Mouse (Mus musculus) Muller cell, postnatal 12 days (primary cell): ENCODE results near the gene Gm9758.
"Not testable (repeated sequence)": the region's sequence is repeated elsewhere in the genome, so short reads cannot be mapped to it uniquely, and the experiment has no call there.

Source experiments
- DNase-seq: peaks from one replicate; pipeline ENCODE4 v3.0.0-alpha.2; 2015; ENCODE audit errors: inconsistent ontology term

Gene Gm9758

DNA sequence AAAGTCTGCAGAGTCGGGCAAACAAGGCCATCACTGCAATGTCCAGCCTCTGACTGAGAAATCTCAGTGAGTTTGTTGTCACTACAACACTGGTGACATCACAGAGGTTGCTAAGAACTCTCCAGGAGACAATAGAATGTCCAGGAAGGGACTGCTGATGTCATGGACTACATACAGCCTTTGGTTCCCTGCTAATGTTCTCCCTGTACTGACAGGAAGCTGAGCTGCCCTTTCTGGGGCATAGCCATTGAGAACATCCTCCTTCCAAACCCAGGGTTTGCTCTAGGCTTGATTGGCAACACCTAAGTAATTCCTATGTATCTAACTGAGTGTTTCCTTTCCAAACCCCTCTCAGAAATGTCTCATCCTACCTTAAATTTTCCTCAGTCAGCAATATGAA is at the start of gene Gm9758:
Gm9758 (minus strand) TSS at position 101 of the 400 bp plus-strand sequence.
- not testable (repeated sequence) for DNase-seq

DNA sequence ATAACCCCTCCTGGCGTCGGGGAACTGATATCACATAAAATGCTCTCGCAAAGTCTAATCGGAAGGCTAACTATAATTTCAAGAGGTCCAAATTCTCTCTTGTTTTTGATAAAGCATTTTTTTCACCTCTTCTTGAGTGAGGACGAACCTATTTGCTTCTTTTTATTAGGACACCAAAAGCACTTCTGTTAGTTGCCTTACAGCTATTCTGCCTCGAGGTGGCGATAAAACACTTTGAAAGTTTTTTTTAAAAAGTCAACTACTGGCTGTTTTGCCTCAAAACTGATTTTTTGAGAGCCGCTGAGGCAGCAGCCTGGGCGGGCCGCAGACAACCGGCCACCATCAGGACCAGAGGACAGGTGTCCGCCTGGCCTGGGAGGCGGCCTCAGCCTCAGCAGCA is 49.1 kb upstream of the Gm9758 start:
- not testable (repeated sequence) for DNase-seq

DNA sequence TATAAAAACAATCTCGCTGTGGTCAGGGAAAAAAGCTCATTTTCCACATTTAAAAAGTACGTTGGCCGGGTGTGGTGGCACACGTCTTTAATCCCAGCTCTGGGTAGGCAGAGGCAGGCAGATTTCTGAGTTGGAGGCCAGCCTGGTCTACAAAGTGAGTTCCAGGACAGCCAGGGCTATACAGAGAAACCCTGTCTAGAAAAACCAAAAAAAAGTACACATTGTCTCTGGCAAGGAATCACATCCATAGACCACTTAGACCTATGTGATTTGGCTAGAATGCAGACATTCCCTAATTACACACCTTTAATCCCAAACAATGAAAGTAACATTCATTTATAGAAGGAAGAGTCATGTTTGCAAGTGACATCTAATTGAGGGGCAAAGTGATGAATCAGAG is 46.8 kb upstream of the Gm9758 start:
- DNase-seq: not testable (repeated sequence)

DNA sequence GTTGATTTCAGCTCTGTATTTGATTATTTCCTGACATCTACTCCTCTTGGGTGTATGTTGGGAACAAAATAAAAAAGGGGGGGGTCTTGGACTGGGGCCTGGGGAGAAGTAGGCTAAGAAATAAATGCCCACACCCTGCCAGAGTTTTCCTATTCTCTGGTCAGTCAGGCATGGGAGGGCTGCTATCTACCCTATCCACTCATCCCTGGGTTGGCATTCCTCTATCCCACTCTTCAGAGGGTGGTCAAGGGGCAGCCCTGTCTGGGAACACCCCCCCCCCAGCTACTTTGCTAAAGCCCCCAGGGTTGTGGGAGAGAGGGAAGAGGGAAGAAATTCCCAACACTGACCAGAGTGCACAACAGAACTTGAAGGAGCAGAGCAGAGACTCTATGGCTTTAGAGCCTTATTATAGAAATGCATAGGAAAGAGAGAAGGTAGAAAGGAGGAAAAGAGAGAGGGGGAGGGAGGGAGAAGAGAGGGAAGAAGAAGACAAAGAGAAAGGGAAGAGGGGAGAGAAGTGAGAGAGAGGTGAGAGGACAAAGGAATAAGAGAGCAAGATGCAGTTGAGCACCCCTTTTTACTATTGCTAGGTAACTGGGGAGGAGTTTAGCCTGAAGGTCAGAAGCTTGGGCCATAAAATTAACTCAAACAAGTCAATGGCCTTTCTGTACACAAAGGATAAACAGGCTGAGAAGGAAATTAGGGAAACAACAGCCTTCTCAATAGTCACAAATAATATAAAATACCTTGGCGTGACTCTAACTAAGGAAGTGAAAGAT is 41.4 kb upstream of the Gm9758 start:
- DNase-seq: not testable (repeated sequence)

DNA sequence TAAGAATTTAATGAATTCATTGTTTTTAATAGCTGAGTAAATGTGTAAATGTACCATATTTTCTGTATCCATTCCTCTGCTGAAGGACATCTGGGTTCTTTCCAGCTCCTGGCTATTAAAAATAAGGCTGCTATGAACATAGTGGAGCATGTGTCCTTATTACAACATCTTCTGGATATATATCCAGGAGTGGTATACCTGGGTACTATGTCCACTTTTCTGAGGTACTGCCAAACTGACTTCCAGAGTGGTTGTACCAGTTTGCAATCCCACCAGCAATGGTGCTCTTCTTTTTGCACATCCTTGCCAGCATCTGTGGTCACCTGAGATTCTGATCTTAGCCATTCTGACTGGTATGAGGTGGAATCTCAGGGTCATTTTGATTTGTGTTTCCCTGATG is 38.9 kb upstream of the Gm9758 start:
- DNase-seq: not testable (repeated sequence)

DNA sequence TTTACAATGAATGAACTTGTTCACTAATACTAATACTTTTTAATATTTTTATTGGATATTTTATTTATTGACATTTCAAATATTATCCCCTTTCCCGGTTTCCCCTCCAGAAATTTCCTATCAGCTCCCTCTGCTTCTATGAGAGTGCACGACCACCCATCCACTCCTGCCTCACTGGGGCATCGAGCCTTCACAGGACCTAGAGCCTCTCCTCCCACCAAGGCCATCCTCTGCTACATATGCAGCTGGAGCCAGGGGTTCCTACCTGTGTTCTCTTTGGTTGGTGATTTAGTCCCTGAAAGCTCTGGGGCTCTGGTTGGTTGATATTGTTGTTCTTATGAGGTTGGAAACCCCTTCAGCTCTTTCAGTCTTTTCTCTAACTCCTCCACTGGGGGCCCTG is 38.0 kb upstream of the Gm9758 start:
- DNase-seq: not testable (repeated sequence)

DNA sequence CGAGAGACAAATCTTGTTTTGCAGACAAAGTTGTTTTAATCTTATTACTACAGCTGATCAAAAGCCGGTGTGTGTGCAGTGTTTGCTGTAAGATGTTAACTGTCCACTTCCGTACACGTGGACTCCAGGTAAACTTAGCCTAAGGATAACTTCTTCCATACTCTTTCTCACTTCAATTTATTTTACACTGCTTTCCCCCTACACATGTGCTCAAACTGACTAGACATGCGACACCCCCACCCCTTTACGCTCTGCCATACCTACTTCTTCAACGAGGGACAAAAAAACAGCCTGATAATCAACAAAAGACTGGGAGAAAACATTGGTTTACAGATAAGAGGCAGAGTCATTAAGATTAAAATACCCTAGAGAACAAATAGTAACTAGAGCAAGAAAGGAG is 37.1 kb upstream of the Gm9758 start:
- DNase-seq: not testable (repeated sequence)

DNA sequence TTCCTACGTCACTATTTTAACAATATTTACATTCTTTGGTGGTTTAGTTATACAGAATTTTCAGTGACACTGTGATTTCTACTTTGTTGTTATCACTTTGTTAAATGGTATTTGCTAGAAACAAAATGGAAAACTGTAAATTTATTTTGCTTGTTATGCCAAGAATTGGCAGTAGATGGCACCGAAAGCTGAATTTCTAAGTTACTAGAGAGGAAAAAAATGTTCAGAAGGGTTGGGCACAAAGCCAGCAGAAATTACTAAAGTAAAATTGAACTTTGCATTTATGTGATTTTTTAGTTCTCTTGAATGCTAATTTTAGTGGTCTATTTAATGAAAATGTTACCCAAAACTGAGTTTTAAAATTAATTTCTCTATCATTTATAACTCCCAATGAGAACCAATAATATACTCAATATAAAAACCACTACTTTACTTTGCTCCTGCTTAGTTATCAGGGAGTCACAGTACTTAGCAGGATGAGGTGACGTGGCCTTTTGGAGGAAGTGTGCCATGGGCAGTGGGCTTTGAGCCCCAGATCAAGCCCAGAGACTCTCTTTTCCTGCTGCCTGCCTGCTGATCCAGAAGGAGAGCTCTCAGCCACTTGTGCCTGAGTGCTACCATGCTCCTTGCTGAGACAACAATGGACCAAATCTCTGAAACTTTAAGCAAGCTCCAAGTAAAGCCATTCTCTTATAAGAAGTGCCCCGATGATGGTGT is 32.9 kb upstream of the Gm9758 start:
- not testable (repeated sequence) for DNase-seq

DNA sequence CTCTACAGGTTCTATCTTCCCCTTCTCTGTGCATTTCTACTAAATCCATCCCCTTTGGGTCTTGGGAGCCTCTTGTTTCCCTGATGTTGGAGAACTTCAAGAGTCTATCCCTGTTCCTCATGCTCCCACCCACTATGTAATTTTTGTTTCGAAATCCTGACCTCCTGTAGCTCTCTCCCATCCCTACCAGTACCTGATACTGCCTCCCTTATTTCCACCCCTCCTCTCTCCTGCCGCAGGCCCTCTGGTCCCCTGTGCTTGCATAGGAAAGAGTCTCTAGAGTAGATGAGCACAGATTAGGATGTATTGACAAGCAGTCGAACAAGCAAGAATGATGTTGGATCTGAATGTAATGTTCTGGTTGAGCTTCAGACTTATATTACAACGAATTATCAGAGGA is 30.8 kb upstream of the Gm9758 start:
- DNase-seq: not testable (repeated sequence)

DNA sequence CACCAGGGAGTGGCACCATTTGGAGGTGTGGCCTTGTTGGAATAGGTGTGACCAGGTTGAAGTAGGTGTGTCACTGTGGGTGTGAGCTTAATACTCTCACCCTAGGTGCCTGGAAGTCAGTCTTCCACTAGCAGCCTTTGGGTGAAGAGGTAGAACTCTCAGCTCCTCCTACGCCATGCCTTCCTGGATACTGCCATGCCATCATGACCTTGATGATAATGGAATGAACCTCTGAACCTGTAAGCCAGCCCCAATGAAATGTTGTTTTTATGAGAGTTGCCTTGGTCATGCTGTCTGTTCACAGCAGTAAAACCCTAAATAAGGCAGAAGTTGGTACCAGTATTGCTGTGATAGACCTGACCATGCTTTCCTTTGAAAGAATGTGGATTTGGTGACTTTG is 26.3 kb upstream of the Gm9758 start:
- DNase-seq: not testable (repeated sequence)

DNA sequence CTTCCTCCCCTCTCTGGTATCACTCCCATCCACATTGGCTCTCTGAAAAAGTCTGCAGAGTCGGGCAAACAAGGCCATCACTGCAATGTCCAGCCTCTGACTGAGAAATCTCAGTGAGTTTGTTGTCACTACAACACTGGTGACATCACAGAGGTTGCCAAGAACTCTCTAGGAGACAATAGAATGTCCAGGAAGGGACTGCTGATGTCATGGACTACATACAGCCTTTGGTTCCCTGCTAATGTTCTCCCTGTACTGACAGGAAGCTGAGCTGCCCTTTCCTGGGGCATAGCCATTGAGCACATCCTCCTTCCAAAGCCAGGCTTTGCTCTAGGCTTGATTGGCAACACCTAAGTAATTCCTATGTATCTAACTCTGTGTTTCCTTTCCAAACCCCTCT is 23.6 kb upstream of the Gm9758 start, which contains the start of gene Speer4e:
Speer4e (minus strand) TSS at position 101 of the 400 bp plus-strand sequence.
- not testable (repeated sequence) for DNase-seq

DNA sequence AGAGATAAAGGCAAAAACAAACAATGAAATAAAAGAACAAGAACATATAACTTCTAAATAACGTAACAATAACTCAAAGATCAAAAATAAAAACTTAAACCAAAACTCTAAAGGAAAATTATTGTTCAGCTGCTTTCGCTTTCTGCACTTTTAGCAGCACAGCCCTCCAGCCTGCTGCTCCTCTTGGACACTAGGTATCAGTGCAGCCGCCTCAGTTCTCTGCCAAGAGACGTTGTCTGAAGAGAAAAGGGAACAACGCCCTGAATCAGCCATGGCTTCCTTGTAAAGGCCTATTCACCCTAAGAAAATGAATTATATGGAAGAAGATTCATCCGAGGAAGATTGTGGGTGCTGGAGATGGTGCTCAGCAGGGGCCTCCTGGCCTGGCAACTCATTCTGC is 19.0 kb upstream of the Gm9758 start:
- not testable (repeated sequence) for DNase-seq

DNA sequence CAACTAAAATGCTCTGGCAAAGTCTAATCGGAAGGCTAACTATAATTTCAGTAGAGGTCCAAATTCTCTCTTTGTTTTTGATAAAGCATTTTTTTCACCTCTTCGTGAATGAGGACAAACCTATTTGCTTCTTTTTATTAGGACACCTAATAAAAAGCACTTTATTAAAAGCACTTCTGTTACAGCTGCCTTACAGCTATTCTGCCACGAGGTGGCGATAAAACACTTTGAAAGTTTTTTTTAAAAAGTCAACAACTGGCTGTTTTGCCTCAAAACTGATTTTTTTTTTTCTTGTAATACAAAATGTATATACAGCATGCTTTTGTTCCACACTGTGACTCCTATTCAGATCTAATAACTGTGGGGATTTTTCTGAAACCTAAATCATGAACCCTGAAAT is 12.3 kb upstream of the Gm9758 start:
- DNase-seq: not testable (repeated sequence)

DNA sequence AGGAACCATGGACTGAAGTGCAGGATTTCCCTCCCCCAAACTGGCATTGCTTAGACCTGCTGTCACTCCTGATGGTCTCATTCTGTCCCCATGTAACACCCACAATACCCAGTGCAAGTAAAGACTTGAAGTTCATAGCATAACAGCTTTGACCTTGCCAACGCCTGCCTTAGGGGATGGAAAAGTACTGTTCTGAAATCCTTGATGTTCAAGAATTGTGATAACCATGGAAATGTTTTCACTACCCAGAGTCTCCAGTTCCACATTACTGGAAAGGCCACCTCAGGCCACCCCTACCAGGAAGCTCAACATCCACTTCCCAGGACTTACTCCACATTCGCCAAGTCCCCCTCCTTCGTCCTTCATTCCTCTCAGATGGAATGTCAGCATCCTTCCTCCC is 338 bp downstream of the Gm9758 start:
- not testable (repeated sequence) for DNase-seq

DNA sequence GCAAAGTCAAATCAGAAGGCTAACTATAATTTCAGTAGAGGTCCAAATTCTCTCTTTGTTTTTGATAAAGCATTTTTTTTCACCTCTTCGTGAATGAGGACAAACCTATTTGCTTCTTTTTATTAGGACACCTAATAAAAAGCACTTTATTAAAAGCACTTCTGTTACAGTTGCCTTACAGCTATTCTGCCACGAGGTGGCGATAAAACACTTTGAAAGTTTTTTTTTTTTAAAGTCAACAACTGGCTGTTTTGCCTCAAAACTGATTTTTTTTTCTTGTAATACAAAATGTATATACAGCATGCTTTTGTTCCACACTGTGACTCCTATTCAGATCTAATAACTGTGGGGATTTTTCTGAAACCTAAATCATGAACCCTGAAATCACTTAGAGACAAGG is 11.2 kb downstream of the Gm9758 start:
- DNase-seq: not testable (repeated sequence)

DNA sequence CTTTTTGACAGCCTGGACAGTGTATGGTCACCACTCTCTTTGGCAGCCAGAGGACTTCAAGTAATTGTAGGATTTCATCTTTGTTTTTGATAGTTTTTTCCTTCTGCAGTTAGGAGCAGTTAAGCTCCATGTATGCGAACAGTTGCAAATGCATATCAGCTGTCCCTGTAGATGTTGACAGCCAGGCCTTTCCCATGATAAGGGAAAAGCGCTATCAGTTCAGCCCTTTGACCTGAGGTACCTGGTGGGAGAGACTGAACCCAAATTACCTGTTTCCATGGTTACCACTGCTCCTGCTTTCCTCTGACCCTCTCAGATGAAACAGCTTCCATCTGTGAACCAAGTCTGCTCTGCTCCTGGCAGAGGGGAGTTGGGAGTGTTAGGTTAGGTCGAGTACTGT is 22.5 kb downstream of the Gm9758 start:
- no peak for DNase-seq

DNA sequence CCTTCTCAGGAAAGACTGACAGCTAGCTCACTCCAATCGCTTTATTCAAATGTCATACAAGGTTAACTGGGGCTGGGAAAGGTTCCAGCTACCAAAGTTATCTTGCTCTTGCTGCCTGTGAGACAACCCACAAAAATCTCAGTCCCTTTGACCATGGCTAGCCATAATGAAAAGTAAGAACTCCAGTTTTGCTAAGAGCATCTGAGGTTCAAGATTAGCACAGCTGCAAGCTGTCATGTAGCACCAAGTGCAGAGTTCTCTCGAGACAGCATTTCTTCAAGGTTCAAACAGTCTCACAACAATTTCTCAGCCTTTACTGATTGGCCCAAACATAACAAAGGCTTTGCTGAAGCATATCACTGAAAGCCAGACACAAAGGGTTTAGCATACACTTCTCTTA is 29.4 kb downstream of the Gm9758 start:
- DNase-seq: not testable (repeated sequence)
